Mouse (Mus musculus): Measurements from ENCODE around the gene Ankrd65. TPM values are rescaled to one million over a fixed set of nuclear protein-coding genes. Genes with fewer than 3 reads are reported as not detected.

Ankrd65 gene
- polyA plus RNA-seq, 1 experiment from 2014 or later = not detected

DNA sequence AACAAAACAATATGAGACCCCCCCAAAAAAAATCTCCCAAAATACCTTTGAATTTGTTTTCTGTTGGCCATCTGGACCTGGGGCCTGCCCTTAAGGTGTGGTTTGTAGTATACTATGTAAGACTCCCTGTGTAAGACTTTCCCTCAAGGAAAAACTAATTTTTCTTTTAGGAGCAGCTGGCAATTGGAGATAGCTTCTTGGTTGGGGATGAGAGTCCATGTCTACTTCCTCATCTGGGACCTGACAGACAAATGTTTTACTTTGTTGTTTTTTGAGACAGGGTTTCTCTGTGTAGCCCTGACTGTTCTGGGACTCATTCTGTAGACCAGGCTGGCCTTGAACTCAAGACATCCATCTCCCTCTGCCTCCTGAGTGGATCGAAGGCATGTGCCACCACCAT lies 11.8 kb downstream of the Ankrd65 start:
- no peak overlapping the region for H3K9ac ChIP-seq
- H3K27ac ChIP-seq = no peak overlapping the region
- no peak overlapping the region for H3K4me2 ChIP-seq (replicated peaks)
- H3K27me3 ChIP-seq (replicated peaks) = no peaks in the 10 kb centered on the region
- peaks cover 17% of the 10 kb centered on the region for H3K4me1 ChIP-seq
- H3K9me3 ChIP-seq = no peaks in the 10 kb centered on the region
- no peak overlapping the region for H3K4me3 ChIP-seq
- no peak for ATAC-seq (ENCODE audit: low FRiP score, low read depth)
- WGBS = 92% methylated on average over 1 of the region's 1 CpGs
- H3K36me3 ChIP-seq = peaks cover 4% of the 10 kb centered on the region; the same call in 1 of the 2 replicates

DNA sequence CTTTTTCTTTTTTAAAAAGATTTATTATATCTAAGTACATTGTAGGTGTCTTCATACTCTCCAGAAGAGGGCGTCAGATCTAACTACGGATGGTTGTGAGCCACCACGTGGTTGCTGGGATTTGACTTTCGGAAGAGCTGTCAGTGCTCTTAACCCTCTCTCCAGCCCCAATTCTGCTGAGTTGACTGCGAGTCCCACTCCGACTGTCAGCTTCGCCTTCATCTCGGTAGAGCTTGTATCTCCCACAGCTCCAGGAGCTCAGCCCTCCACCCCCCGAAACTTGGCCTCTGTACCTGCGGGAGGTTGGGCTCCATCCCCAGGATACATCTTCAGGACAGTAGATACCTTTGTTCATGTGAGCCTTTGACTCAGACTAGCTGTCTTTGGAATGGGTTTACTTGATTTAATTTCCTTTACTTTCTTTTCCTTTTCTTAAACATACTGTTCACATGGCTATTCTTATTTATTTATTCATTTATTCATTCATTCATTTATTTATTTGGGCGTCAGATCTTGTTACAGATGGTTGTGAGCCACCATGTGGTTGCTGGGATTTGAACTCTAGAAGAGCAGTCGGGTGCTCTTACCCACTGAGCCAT lies 12.6 kb downstream of the Ankrd65 start, which contains the start of gene Mrpl20:
Gene Mrpl20, plus strand, starts transcription at position 138 of the 599 bp plus-strand sequence.
- peaks cover 12% of the 10 kb centered on the region for H3K36me3 ChIP-seq
- peak; percentile 53 for ATAC-seq (ENCODE audit: low FRiP score, low read depth)
- WGBS = 16% methylated on average over 12 of the region's 12 CpGs
- peak within 1 kb of the TSS; percentile 72 for H3K4me2 ChIP-seq (replicated peaks)
- H3K27me3 ChIP-seq (replicated peaks) = no peaks in the 10 kb centered on the region
- no peaks in the 10 kb centered on the region for H3K9me3 ChIP-seq
- peak within 1 kb of the TSS; percentile 91 for H3K4me3 ChIP-seq
- H3K27ac ChIP-seq = no peak within 1 kb of the TSS
- H3K4me1 ChIP-seq = peaks cover 17% of the 10 kb centered on the region
- peak within 1 kb of the TSS; percentile 86 for H3K9ac ChIP-seq

DNA sequence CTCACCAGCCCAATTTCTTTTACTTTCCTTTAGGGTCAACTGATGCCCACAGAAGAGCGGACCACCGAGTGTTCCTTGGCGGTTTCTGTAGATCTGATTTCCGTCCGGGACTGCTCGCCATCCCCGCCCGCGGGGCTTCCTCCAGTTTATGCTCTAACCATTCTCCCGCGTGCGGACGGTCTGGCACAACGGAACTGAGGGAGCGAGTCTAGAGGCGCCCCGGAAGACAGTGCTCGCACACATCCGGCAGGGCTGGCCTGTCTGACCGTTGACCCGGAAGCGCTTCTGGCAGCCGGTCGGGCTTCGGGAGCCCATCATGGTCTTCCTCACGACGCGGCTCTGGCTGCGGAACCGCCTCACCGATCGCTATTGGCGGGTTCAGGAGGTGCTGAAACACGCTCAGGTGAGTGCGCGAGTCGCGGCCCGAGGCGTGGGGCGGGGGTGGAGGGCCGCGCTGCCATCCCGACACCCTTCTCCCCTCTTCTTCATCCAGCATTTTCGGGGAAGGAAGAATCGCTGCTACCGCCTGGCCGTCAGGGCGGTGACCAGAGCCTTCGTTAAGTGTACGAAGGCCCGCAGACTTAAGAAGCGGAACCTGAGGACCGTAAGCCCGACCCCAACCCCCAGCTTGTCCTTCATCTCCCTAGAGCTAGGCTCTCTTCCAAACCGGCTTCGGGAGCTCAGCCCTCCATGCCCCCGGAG lies 13.3 kb downstream of the Ankrd65 start:
- Histone ChIP-seq H3K27me3 (replicated peaks) (no peaks in the 10 kb centered on the region), H3K9ac (peak overlapping the region; percentile 86), H3K36me3 (peaks cover 18% of the 10 kb centered on the region), H3K27ac (no peak overlapping the region), H3K4me2 (replicated peaks) (peak overlapping the region; percentile 72), H3K9me3 (no peaks in the 10 kb centered on the region), H3K4me1 (peaks cover 17% of the 10 kb centered on the region), H3K4me3 (peak overlapping the region; percentile 91)
- WGBS = under 1% methylated on average over 58 of the region's 58 CpGs
- peak; percentile 95 for ATAC-seq (ENCODE audit: low FRiP score, low read depth)

DNA sequence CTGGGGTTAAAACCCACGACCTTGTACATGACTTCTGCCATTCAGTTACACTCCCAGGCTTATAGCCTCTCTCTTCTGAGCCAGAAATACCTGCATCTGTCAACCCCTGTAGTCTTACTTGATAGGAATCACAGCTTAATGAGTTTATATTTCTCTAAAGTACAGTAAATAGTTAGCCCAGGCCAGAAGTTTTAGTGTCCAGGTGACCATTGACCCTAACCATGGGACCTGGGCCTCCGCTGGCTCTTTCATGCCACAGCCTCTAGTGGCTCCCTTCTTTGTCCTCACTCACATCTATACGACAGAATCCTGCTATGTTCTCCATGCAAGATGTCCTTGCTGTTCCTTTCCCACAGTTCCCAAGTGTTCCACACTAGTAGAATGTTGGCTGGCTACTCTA lies 17.6 kb downstream of the Ankrd65 start:
- Histone ChIP-seq H3K27me3 (replicated peaks) (no peaks in the 10 kb centered on the region), H3K4me3 (no peak overlapping the region), H3K9me3 (no peaks in the 10 kb centered on the region), H3K36me3 (peaks cover 40% of the 10 kb centered on the region), H3K27ac (no peak overlapping the region), H3K4me2 (replicated peaks) (no peak overlapping the region), H3K9ac (no peak overlapping the region), H3K4me1 (peaks cover 22% of the 10 kb centered on the region)
- 87% methylated on average over 3 of the region's 3 CpGs for WGBS
- no peak for ATAC-seq (ENCODE audit: low FRiP score, low read depth)

DNA sequence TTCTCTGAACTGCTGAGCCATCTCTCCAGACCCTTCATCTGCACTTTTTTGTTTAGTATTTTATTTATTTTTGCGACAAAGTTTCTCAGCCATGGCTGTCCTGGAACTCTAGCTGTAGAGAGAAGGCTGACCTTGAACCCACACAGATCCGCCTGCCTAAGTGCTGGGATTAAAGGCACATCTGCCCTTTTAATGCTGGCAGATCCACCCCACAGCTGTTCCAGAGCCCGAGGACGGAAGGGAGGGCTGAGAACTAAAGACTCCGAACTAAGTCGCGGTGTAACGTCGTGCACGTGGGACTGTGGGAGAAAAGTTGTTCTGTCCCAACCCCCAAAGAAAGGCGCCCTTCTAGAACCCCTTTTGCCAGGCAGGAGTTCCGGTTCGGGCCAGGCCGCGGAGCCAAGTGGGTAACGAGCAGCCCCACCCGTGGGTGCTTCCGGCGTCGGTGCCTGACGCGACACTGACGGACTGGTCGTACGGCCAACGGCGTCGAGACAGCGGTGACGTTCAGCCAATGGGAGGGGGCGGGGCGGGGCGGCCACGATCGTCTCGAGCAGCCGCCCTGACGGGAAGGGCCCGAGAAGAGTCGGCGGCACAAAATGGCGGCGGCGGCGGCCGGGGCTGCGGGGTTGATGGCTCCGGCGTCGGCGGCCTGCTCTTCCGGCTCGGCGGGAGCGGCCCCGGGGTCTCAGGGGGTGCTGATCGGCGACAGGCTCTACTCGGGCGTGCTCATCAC lies 21.9 kb downstream of the Ankrd65 start, which contains the start of gene Ccnl2:
Gene Ccnl2, plus strand, starts transcription at position 561 of the 736 bp plus-strand sequence.
- Histone ChIP-seq H3K27ac (peak within 1 kb of the TSS; percentile 80), H3K4me1 (peaks cover 22% of the 10 kb centered on the region), H3K36me3 (peaks cover 68% of the 10 kb centered on the region), H3K9me3 (no peaks in the 10 kb centered on the region), H3K4me3 (peak within 1 kb of the TSS; percentile 100), H3K27me3 (replicated peaks) (no peaks in the 10 kb centered on the region), H3K4me2 (replicated peaks) (peak within 1 kb of the TSS; percentile 89), H3K9ac (peak within 1 kb of the TSS; percentile 99)
- ATAC-seq (ENCODE audit: low FRiP score, low read depth) = peak; percentile 100
- WGBS = under 1% methylated on average over 60 of the region's 60 CpGs

DNA sequence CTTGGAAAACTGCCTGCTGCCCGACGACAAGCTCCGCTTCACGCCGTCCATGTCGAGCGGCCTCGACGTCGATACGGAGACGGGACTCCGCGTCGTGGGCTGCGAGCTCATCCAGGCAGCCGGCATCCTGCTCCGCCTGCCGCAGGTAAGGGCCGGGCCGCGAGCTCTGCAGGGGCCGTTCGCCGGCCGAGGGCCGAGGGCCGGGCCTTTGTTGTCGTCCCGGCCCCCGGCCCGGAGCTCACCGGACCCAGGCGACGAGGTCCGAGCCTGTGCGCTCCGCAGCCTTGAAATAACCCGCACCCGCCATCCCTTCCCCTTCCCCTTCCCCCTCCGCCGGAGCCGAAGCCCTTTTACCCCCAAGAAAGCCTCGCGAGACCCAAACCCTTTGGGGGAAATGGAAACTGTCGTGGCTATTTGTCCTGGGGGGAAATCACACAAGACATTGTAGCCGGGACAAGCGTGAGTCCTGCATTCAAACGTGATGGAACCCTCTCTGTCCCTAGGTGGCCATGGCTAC lies 22.5 kb downstream of the Ankrd65 start:
- under 1% methylated on average over 49 of the region's 49 CpGs for WGBS
- peak overlapping the region; percentile 89 for H3K4me2 ChIP-seq (replicated peaks)
- peak; percentile 45 for ATAC-seq (ENCODE audit: low FRiP score, low read depth)
- H3K27me3 ChIP-seq (replicated peaks) = no peaks in the 10 kb centered on the region
- peak overlapping the region; percentile 100 for H3K4me3 ChIP-seq
- peaks cover 22% of the 10 kb centered on the region for H3K4me1 ChIP-seq
- no peaks in the 10 kb centered on the region for H3K9me3 ChIP-seq
- H3K27ac ChIP-seq = peak overlapping the region; percentile 72
- peaks cover 68% of the 10 kb centered on the region for H3K36me3 ChIP-seq
- H3K9ac ChIP-seq = peak overlapping the region; percentile 99

DNA sequence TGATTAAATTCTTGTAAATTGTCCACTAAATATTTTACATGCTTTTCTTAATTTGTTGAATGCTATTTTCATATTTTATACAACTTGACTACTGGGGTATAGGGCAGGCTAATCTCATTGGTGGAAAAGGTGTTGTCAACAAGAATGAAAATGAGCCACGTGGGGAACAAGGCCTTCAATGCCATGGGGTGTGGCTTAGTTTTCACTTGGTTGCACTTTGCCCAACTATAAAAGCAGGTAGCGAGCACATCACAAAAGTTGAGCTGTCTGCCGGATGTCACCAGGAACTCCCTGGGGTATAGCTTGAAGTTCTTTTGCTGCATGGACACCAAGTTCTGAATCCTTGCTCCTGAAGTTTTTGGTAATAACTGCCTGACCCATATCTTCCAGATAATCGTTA lies 27.3 kb downstream of the Ankrd65 start:
- no peaks in the 10 kb centered on the region for H3K9me3 ChIP-seq
- no peak overlapping the region for H3K9ac ChIP-seq
- H3K4me2 ChIP-seq (replicated peaks) = no peak overlapping the region
- H3K27me3 ChIP-seq (replicated peaks) = no peaks in the 10 kb centered on the region
- no peak overlapping the region for H3K4me3 ChIP-seq
- 83% methylated on average over 4 of the region's 4 CpGs for WGBS
- no peak for ATAC-seq (ENCODE audit: low FRiP score, low read depth)
- H3K36me3 ChIP-seq = peaks cover 85% of the 10 kb centered on the region
- H3K4me1 ChIP-seq = peaks cover 14% of the 10 kb centered on the region
- H3K27ac ChIP-seq = no peak overlapping the region

DNA sequence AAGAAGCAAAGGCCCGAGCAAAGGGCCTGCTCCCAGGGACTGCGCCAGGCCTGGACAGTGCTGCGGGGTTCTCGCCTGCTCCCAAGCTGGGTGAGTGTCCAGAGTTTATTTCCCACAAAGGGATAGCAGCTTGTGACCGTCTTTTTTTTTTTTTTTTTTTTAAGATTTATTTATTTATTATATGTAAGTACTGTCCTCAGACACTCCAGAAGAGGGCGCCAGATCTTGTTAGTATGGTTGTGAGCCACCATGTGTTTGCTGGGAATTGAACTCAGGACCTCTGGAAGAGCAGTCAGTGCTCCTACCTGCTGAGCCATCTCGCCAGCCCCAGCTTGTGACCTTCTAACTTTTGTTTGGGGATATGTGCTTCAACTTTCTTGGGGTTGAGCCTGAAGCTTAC lies 30.8 kb downstream of the Ankrd65 start:
- ATAC-seq (ENCODE audit: low FRiP score, low read depth) = no peak
- WGBS = 87% methylated on average over 7 of the region's 7 CpGs
- H3K4me1 ChIP-seq = no peaks in the 10 kb centered on the region
- no peak overlapping the region for H3K4me3 ChIP-seq
- no peak overlapping the region for H3K9ac ChIP-seq
- no peaks in the 10 kb centered on the region for H3K27me3 ChIP-seq (replicated peaks)
- H3K9me3 ChIP-seq = no peaks in the 10 kb centered on the region
- no peak overlapping the region for H3K27ac ChIP-seq
- no peak overlapping the region for H3K4me2 ChIP-seq (replicated peaks)
- peaks cover 92% of the 10 kb centered on the region for H3K36me3 ChIP-seq

DNA sequence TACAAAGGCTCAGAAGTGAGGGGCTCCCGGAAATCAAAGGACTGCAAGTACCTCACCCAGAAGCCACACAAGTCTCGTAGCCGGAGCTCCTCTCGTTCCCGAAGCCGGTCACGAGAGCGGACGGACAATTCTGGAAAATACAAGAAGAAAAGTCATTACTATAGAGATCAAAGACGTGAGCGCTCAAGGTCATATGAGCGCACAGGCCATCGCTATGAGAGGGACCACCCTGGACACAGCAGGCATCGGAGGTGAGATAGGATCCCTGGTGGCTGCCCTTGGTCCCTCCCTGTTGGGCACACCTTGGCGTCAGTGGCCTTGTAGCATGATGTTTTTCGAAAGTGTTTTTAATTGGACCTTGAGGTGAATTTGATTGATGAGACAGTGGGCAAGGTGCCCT lies 33.2 kb downstream of the Ankrd65 start:
- H3K27ac ChIP-seq = no peak overlapping the region
- H3K36me3 ChIP-seq = peaks cover 86% of the 10 kb centered on the region
- H3K27me3 ChIP-seq (replicated peaks) = no peaks in the 10 kb centered on the region
- no peaks in the 10 kb centered on the region for H3K9me3 ChIP-seq
- no peak overlapping the region for H3K4me3 ChIP-seq
- no peak overlapping the region for H3K4me2 ChIP-seq (replicated peaks)
- no peaks in the 10 kb centered on the region for H3K4me1 ChIP-seq
- 95% methylated on average over 16 of the region's 16 CpGs for WGBS
- no peak overlapping the region for H3K9ac ChIP-seq
- ATAC-seq (ENCODE audit: low FRiP score, low read depth) = no peak

DNA sequence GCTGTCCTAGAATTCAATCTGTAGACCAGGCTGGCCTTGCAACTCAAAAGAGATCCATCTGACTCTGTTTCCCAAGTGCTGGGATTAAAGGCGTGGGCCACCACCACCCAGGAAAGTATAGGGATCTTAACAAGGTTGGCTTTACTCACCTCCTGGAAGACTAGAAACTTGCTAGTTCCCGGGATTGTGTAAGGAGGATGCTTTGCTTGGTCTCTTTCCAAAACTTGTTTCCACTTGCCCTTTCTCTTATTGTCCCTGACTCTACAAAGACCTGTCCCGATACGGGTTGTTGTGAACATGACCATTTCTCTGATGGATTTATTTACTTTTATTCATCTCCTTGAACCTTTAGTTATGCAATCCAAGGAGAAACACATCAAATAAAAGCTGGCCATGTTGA lies 39.6 kb downstream of the Ankrd65 start:
- no peak overlapping the region for H3K4me2 ChIP-seq (replicated peaks)
- H3K27me3 ChIP-seq (replicated peaks) = no peaks in the 10 kb centered on the region
- H3K9me3 ChIP-seq = no peaks in the 10 kb centered on the region
- no peak for ATAC-seq (ENCODE audit: low FRiP score, low read depth)
- H3K27ac ChIP-seq = no peak overlapping the region
- 95% methylated on average over 4 of the region's 4 CpGs for WGBS
- H3K9ac ChIP-seq = no peak overlapping the region
- no peak overlapping the region for H3K4me3 ChIP-seq
- peaks cover 19% of the 10 kb centered on the region for H3K4me1 ChIP-seq
- peaks cover 35% of the 10 kb centered on the region for H3K36me3 ChIP-seq

DNA sequence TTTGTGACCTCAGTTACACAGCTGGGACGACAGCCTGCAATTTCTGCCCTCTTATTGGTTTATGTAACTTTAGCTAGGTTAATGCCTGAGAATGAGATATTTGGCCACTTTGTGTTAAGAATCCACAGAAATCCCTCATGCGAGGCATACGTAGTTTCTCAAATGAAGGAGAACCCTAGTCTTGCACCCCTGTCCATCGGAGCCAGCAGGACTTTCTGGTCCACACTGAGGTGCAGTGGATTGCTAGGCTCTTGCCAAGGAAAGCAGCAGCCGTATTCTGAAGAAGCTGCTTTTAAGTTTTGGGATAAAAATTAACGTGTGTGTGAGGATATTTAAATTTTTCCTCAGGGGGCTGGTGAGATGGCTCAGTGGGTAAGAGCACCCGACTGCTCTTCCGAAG lies 40.4 kb downstream of the Ankrd65 start:
- H3K27ac ChIP-seq = no peak overlapping the region
- H3K4me1 ChIP-seq = peaks cover 19% of the 10 kb centered on the region
- H3K36me3 ChIP-seq = peaks cover 28% of the 10 kb centered on the region
- H3K4me3 ChIP-seq = no peak overlapping the region
- no peaks in the 10 kb centered on the region for H3K9me3 ChIP-seq
- no peak; the same call in 1 of the 2 replicates for ATAC-seq (ENCODE audit: low FRiP score, low read depth)
- WGBS = 57% methylated on average over 8 of the region's 8 CpGs
- peak overlapping the region; percentile 83 for H3K4me2 ChIP-seq (replicated peaks)
- H3K9ac ChIP-seq = no peak overlapping the region
- H3K27me3 ChIP-seq (replicated peaks) = no peaks in the 10 kb centered on the region

DNA sequence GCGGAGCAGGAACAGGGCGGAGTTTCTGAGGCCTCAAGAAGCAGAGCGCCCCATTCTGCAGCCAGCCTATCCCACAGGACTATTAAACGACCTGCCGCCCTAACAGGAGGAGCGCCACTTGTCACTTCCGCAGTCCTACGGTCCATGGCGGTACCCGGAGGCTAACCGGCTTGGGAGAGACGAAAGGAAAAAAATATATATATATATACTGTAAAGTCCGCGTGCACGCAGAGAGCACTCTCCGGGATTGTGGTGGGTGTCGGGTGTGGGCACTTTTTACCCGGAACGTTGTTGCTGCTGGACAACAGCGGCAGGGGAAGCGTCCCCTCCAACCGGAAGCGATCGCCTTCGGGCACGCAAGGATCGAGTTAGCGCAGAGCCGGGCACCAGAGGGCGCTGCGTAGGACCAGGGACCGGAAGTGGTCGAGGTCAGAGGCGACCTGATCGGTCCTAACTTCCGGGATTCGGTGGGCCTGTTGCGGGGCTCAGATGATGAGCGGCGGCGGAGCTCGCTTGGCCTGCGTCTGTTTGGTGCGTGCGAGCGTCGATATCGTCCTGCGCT lies 41.0 kb downstream of the Ankrd65 start, which contains the start of gene Aurkaip1:
Gene Aurkaip1, plus strand, starts transcription at position 68 of the 562 bp plus-strand sequence.
- Histone ChIP-seq H3K9ac (peak within 1 kb of the TSS; percentile 83), H3K4me3 (peak within 1 kb of the TSS; percentile 72), H3K4me2 (replicated peaks) (peak within 1 kb of the TSS; percentile 83), H3K27me3 (replicated peaks) (no peaks in the 10 kb centered on the region), H3K36me3 (peaks cover 28% of the 10 kb centered on the region), H3K4me1 (peaks cover 19% of the 10 kb centered on the region), H3K27ac (peak within 1 kb of the TSS; percentile 53; the same call in 1 of the 2 replicates), H3K9me3 (no peaks in the 10 kb centered on the region)
- ATAC-seq (ENCODE audit: low FRiP score, low read depth) = peak; percentile 94
- WGBS = under 1% methylated on average over 49 of the region's 49 CpGs

All from neural tube, embryonic 12.5 days (tissue).